Mouse (Mus musculus) ovary, postnatal 10 days (tissue): ENCODE results near the gene Hmces.
"Not testable (repeated sequence)": the region's sequence is repeated elsewhere in the genome, so short reads cannot be mapped to it uniquely, and the experiment has no call there.

Source experiments
- DNase-seq: peaks from one replicate; pipeline ENCODE4 v3.0.0; 2022; ENCODE audit warnings: low spot score

Hmces gene

GRCm38 (mm10) chr6:87914326-87915102, 779 bp downstream of the Hmces start:
- DNase-seq, result peak; percentile 25

GRCm38 (mm10) chr6:87915939-87916338, 2.2 kb downstream of the Hmces start:
- DNase-seq, result no peak

GRCm38 (mm10) chr6:87921201-87921600, 7.5 kb downstream of the Hmces start:
- DNase-seq, result no peak

GRCm38 (mm10) chr6:87923624-87924023, 9.9 kb downstream of the Hmces start:
- no peak for DNase-seq

- DNase-seq, result no peak
Measured at GRCm38 (mm10) chr6:87935037-87935436, 21.3 kb downstream of the Hmces start.

- DNase-seq, result no peak
Measured at GRCm38 (mm10) chr6:87937178-87937788, 23.5 kb downstream of the Hmces start.

GRCm38 (mm10) chr6:87938941-87939340, 25.2 kb downstream of the Hmces start:
- no peak for DNase-seq

GRCm38 (mm10) chr6:87942179-87942578, 28.4 kb downstream of the Hmces start:
- no peak for DNase-seq

GRCm38 (mm10) chr6:87962457-87962856, 48.7 kb downstream of the Hmces start:
- DNase-seq, result not testable (repeated sequence)

- no peak for DNase-seq
Measured at GRCm38 (mm10) chr6:87970041-87970440, 56.3 kb downstream of the Hmces start.

- no peak for DNase-seq
Measured at GRCm38 (mm10) chr6:87979728-87980127, 66.0 kb downstream of the Hmces start.

DNA sequence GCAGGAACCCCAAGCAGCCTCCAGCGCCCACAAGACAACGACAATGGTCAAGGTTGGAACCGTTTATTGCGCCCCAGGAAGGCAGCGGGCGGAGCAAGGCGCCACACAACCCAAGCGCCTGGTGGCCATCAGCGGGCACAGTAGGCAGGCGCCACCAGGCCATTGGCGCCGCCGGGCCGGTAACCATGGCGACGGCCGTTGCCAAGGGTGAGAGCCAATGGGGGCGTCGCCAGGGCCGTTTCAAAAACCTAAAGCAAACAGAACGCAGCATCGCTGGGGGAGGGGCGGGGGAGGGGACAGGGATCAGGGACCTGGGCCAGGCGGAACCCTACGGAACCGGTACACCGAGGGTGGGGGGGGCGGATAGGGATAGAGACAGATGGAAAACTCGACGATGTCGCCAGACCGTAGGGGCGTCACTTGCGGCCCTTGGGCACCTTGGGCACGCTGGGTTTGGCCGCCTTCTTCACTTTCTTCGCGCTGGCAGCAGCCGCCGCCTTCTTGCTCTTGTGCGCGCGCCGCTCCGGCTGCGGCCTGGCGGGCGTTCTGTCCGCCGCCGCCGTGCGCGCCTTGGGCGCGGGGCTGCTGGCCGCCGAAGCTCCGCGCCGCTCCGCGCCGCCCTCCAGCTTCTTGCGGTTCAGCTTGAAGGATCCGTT, 66.8 kb downstream of the Hmces start:
- peak; percentile 70 for DNase-seq

- DNase-seq, result no peak
Measured at GRCm38 (mm10) chr6:87981030-87981485, 67.3 kb downstream of the Hmces start.

GRCm38 (mm10) chr6:87981547-87982256, 68.0 kb downstream of the Hmces start, which contains the start of gene H1fx:
Gene H1fx (minus strand): TSS chr6:87981637.
- DNase-seq, result peak; percentile 77

DNA sequence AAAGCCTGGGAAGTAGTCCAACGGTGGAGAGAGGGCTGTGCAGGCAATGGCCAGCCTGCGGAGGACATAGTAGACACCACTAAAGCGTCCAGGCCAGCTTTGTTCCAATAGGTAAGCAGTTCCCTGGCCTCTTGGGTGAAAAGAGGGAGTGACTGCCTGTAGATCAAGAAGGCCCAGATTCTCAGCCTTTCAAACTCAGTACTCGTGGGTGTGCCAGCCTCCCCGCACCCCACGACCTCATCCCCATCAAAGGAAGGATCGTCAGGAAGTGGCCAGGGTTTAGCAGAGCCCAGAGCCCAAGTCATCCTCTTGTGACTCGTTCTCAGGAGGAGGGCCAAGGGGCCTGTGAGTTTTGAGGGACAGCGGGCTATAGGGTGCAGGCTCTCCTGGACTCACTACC, 68.8 kb downstream of the Hmces start:
- DNase-seq, result no peak
